11 mouse cellular contexts compared by ENCODE assay signal in the genomic region with DNA sequence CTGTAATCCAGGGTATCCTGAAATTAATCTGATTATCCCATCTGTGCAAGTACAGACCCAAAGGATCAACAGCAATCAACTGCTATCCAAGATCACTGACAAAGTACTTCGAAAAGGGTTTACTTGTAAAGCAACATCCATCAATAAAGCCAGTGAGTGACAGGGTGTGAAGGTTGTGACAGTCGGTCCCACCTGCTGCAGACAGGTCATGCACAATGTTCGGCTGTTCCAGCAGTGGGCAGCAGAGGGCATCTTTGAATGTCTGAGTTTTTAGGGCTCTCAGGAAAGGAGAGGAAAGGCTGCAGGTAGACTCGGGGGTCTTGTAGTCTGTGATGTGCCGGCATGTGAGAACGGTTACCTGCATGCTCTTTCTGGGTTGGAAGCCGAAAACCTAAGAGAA. TPM values are rescaled to one million over a fixed set of nuclear protein-coding genes. Genes with fewer than 3 reads are reported as not detected.
DNase-seq lines count a peak whose midpoint lies in the region; ATAC-seq and TF ChIP-seq lines count a peak whose summit lies in the region.
"Had no signal": no experiment of that assay in that cellular context is flagged by ENCODE, and none has a peak within 500 bp of the region (broad histone marks: within the 10 kb centered on the region; RNA-seq: fewer than 3 reads in every experiment).

No protein-coding gene starts in this region.

- ATAC-seq in lung, postnatal 0 days: no peak

- H3K4me3 ChIP-seq in lung, postnatal 0 days (ENCODE audit: low read depth, low read length): no peak overlapping the region
- H3K4me3 ChIP-seq: embryonic facial prominence, embryonic 13.5 days; liver, embryonic 15.5 days had no signal

- no peaks in the 10 kb centered on the region for H3K9me3 ChIP-seq in lung, postnatal 0 days (ENCODE audit: low read length)
- H3K9me3 ChIP-seq: embryonic facial prominence, embryonic 13.5 days; liver, embryonic 15.5 days had no signal

- peaks cover 16% of the 10 kb centered on the region for H3K36me3 ChIP-seq in lung, postnatal 0 days (ENCODE audit: insufficient read depth, low read length)

- no peak overlapping the region for H3K9ac ChIP-seq in lung, postnatal 0 days (replicated peaks; ENCODE audit: low read depth)
- H3K9ac ChIP-seq: embryonic facial prominence, embryonic 13.5 days; liver, embryonic 15.5 days had no signal

- no peak for TF ChIP-seq EP300 in lung, postnatal 0 days (IDR thresholded peaks at IDR 0.05)

- no peaks in the 10 kb centered on the region for H3K27me3 ChIP-seq in lung, postnatal 0 days (replicated peaks; ENCODE audit: insufficient read depth, low read length)
- H3K27me3 ChIP-seq: embryonic facial prominence, embryonic 13.5 days; liver, embryonic 15.5 days had no signal

- no peaks in the 10 kb centered on the region for H3K4me1 ChIP-seq in lung, postnatal 0 days (ENCODE audit: insufficient read depth, low read depth, low read length)
- H3K4me1 ChIP-seq: embryonic facial prominence, embryonic 13.5 days; liver, embryonic 15.5 days had no signal

- no peak overlapping the region for H3K4me2 ChIP-seq in lung, postnatal 0 days (replicated peaks; ENCODE audit: low read depth, low read length)
- H3K4me2 ChIP-seq: embryonic facial prominence, embryonic 13.5 days; liver, embryonic 15.5 days had no signal

- peak; percentile 62 for TF ChIP-seq CTCF in lung, postnatal 0 days (IDR thresholded peaks at IDR 0.05)

- 79% methylated on average over 7 of the region's 7 CpGs for WGBS in lung, postnatal 0 days

- H3K27ac ChIP-seq in lung, postnatal 0 days (ENCODE audit: low read length): no peak overlapping the region
- H3K27ac ChIP-seq: embryonic facial prominence, embryonic 13.5 days; liver, embryonic 15.5 days had no signal

- peak; percentile 43 to 46 for DNase-seq in cerebellum, postnatal 10 days
- DNase-seq in cerebellum, adult 9-11 months: no peak
- no peak for DNase-seq in lung, postnatal 0 days (ENCODE audit: low spot score)
- no peak for DNase-seq in lung, postnatal 4 days
- DNase-seq in induced T-regulatory cell, adult 2 months (ENCODE audit: low read depth): peak; percentile 67
- DNase-seq in thymus, postnatal 14 days: peak; percentile 71
- no peak for DNase-seq in gastrocnemius, postnatal 25 days
- no peak for DNase-seq in layer of hippocampus, postnatal 25 days (ENCODE audit: extremely low spot score in 1 of 2, low spot score in 1 of 2)
- DNase-seq: heart, postnatal 4 days had no signal

RNA-seq across cellular contexts. Expression of a gene that starts 7.2 kb away (rescaled TPM):
- 34.0 and 34.3 TPM in 2 replicates for polyA plus RNA-seq in lung, postnatal 0 days (2015; fragmentation: Nextera tagmentation; extraction: Ambion mirVana)
- 10 to 100 TPM in 1 of 2 experiments, 1 to 10 TPM in 1; 9.5 to 10.3 TPM for total RNA-seq in gastrocnemius, postnatal 25 days (2021)
- 10 to 100 TPM; 16.7 to 18.7 TPM for total RNA-seq in layer of hippocampus, postnatal 25 days (2021)

Comparison
In these comparisons a context has a peak if more than half of its experiments do, and no peak if none do; other contexts are left out.
1. DNase-seq: peak in cerebellum, postnatal 10 days (2 of 2), induced T-regulatory cell, adult 2 months (single experiment) and thymus, postnatal 14 days (single experiment); none in cerebellum, adult 9-11 months (single experiment), lung, postnatal 0 days (single experiment), lung, postnatal 4 days (0 of 2), gastrocnemius, postnatal 25 days (single experiment) and layer of hippocampus, postnatal 25 days (0 of 2).